Mouse (Mus musculus) liver, adult 10 weeks (tissue): Measurements from ENCODE around the gene Ubl4a. TPM values are rescaled to one million over a fixed set of nuclear protein-coding genes. Genes with fewer than 3 reads are reported as not detected.

Experiments
- polyA plus RNA-seq: library from polyadenylated mRNA; stranded (reverse); fragments of 350-450 nt; fragmentation: Illumina TruSeq; extraction: RNeasy Lipid Tissue Mini Kit (QIAGEN cat#74804); gene quantifications from one replicate; pipeline ENCODE4 v1.2.3, GENCODE M21; 2014; ENCODE audit warnings: low read depth, low replicate concordance

Gene Ubl4a
- polyA plus RNA-seq, result 19.5 TPM

GRCm38 (mm10) chrX:74372888-74373549, at the start of gene Ubl4a, which contains the start of gene Slc10a3:
Gene Ubl4a (minus strand): TSS chrX:74373218.
Gene Slc10a3 (minus strand): TSS chrX:74373349.

DNA sequence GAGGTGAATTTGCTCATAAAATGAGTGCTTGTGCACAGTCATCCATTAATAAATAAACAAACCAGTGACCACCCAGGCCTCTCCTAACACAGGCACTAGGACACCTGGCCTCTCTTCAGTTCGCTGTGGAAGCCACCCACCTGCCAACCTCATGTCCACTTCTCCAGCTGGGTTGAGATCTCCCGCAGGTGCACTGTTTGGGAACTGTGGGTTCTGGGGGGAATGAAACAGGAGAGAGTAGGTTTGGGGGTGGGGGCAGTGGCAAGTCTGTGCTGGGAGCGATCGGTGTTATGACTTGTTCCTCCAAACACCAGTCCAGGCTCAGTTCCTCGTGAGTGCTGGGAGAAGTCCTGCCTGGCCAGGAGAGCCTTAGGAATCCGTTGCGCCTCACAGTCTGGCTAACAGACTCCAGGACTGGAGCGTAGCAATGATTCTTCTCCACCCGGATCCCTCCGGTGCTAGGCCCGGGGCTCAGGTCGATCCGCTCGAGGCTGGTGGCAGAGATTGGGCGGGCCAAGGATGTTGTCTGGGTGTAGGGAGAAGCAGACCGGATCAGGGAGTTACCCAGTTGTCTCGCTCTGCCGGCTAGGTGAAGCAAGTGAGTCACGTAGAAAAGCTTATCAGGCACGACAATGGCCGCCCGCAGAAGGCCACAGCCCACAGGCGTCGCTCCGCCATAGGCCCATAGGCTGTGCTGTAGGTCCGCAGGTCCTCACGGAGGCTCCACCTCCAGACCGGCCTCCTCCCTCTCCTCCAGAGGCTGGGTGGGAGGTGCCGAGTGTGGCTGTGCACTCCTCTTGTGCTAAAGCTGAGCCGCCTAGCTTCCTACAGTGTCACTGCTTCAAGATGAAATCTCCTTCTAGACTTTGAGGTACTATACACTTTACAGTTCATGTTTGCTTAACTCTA, 19.8 kb upstream of the Ubl4a start, which contains the start of the genes Fam3a and Ikbkg:
Gene Fam3a, minus strand, starts transcription at position 738 of the 909 bp plus-strand sequence.
Gene Ikbkg, plus strand, starts transcription at position 756 of the 909 bp plus-strand sequence.

DNA sequence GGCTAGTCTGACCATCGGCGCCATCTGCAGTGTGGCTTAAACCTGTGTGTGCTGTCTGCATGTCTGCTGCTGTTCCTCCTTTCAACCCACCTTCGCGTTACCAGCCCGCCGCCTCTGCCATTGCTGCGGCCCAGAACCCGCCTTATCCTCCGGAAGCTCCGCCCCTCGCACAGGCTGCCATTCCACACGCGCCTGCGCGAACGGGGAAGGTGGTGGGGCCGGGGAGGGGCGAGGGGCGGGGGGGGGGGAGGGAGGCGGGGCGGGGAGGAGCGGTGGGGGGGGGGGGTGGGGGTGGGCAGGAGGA, 19.6 kb downstream of the Ubl4a start, which contains the start of gene Lage3:
Gene Lage3, minus strand, starts transcription at position 152 of the 304 bp plus-strand sequence.

DNA sequence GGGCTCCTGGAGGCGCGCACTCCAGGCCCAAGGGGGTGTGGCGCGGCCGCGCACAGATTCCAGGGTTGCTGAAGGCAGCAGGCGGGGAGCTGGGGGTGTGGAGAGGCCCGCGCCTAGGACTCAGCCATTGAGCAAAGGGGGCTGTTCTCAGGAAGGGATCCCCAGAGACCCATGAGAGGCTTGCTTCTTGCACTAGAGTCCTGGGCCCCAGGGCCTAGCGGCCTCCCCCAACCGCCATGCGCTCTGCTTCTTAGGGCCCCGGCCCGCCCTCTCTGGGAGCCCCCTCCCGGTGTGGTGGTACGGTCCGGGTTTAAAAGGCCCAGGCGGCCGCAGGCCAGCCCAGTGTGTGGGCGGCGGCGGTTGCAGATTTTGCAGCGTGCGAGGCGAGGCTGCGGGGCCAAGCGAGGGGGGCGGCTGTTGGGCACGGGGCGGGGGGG, 44.3 kb downstream of the Ubl4a start, which contains the start of gene Plxna3:
Gene Plxna3, plus strand, starts transcription at position 342 of the 437 bp plus-strand sequence.

Other genes starting within 250 kb of the Ubl4a start
- gene Opn1mw, start 245.8 kb downstream of the Ubl4a start, polyA plus RNA-seq, result not detected
- 4.2 TPM for gene Mecp2, start 237.9 kb downstream of the Ubl4a start, polyA plus RNA-seq
- gene Tex28, start 205.4 kb downstream of the Ubl4a start, polyA plus RNA-seq, result not detected
- not detected for gene Tktl1, start 196.0 kb downstream of the Ubl4a start, polyA plus RNA-seq
- gene Flna, start 123.4 kb downstream of the Ubl4a start, polyA plus RNA-seq, result 7.1 TPM
- 18.4 TPM for gene Emd, start 118.5 kb downstream of the Ubl4a start, polyA plus RNA-seq
- 843 TPM for gene Rpl10, start 102.4 kb downstream of the Ubl4a start, polyA plus RNA-seq
- gene Taz, start 91.3 kb downstream of the Ubl4a start, polyA plus RNA-seq, result 25.2 TPM
- 7.3 TPM for gene Dnase1l1, start 90.9 kb downstream of the Ubl4a start, polyA plus RNA-seq
- 73.7 TPM for gene Atp6ap1, start 76.1 kb downstream of the Ubl4a start, polyA plus RNA-seq
- 65.8 TPM for gene Gdi1, start 68.2 kb downstream of the Ubl4a start, polyA plus RNA-seq
- gene Fam50a, start 60.2 kb downstream of the Ubl4a start, polyA plus RNA-seq, result 11.2 TPM
- 0.13 TPM for gene Plxna3, start 44.2 kb downstream of the Ubl4a start, polyA plus RNA-seq
- 10.4 TPM for gene Lage3, start 19.6 kb downstream of the Ubl4a start, polyA plus RNA-seq
- 2.3 TPM for gene Slc10a3, start 131 bp upstream of the Ubl4a start, polyA plus RNA-seq
- 4.7 TPM for gene Fam3a, start 20.1 kb upstream of the Ubl4a start, polyA plus RNA-seq
- 44.8 TPM for gene Ikbkg, start 20.1 kb upstream of the Ubl4a start, polyA plus RNA-seq
- gene G6pdx, start 56.0 kb upstream of the Ubl4a start, polyA plus RNA-seq, result 1.2 TPM
- not detected for gene Gm6880, start 108.2 kb upstream of the Ubl4a start, polyA plus RNA-seq
- not detected for gene Olfr1326-ps1, start 201.7 kb upstream of the Ubl4a start, polyA plus RNA-seq
- gene Olfr1325, start 219.5 kb upstream of the Ubl4a start, polyA plus RNA-seq, result not detected